Mouse (Mus musculus) C2C12 (cell line): ENCODE data around the gene Grhl1.

Experiments
- CTCF ChIP-seq: IDR thresholded peaks from one replicate; pipeline ENCODE4 v1.5.1; 2011; ENCODE audit not compliant: control insufficient read depth, insufficient read depth, insufficient read length
- MYOG ChIP-seq: IDR thresholded peaks from one replicate; pipeline ENCODE4 v1.6.1; 2011; ENCODE audit not compliant: control insufficient read depth, insufficient read length; ENCODE audit errors: extremely low read depth

- no peak for TF ChIP-seq CTCF
- TF ChIP-seq MYOG = no peak
Measured at GRCm38 (mm10) chr12:24547686-24548085, 24.4 kb upstream of the Grhl1 start.
